9 mouse cellular contexts compared by ENCODE assay signal in the genomic region with DNA sequence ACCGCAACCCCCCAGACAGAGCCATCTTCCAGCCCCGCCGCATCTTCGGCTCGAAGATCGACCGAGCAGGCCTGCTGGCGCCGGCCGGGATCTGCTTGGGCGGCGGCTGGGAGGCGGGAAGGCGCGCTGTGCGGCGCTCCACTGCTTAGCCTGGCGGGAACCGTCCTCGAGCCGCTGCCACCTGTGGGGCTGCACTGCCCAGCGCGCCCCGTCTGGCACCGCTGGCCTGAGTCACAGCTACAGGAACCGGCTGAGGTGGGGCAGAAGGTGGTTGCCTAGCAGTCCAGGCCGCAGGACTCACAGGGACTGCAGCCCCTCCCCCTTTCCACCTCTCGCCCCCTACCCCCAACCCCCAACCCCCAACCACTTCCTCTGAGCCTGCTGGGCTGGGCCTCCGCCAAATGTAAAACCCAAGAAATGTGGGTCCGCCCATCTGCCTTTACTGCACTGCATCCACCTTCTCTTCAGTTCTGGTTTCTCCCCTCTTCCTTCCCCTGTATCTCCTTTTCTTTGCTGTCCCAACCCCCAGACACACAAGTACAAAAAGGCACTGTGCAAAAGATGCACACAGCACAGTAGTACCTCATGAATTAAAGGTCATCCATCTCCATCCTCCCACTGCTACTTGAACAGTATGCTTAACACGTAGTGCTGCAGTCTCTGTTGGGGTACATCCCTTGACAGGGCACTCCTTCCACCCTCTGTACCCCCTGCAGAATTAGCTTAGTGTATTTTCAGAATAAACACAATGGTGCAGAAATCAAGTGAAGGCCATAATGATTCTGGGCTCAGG. TPM values are rescaled to one million over a fixed set of nuclear protein-coding genes. Genes with fewer than 3 reads are reported as not detected.
DNase-seq lines count a peak whose midpoint lies in the region; ATAC-seq and TF ChIP-seq lines count a peak whose summit lies in the region.
"Had no signal": no experiment of that assay in that cellular context is flagged by ENCODE, and none has a peak within 500 bp of the region (broad histone marks: within the 10 kb centered on the region; RNA-seq: fewer than 3 reads in every experiment).

A gene (minus strand): TSS at position 308 of the 793 bp plus-strand sequence.

- H3K36me3 ChIP-seq in forebrain, embryonic 15.5 days: no peaks in the 10 kb centered on the region
- H3K36me3 ChIP-seq in liver, embryonic 15.5 days (replicated peaks): no peaks in the 10 kb centered on the region
- no peaks in the 10 kb centered on the region for H3K36me3 ChIP-seq in neural tube, embryonic 12.5 days
- H3K36me3 ChIP-seq in stomach, postnatal 0 days (ENCODE audit: control insufficient read depth, insufficient read depth, low read length): no peaks in the 10 kb centered on the region

- peak within 1 kb of the TSS; percentile 52 for H3K4me2 ChIP-seq in forebrain, embryonic 15.5 days (replicated peaks)
- peak within 1 kb of the TSS; percentile 76 for H3K4me2 ChIP-seq in liver, embryonic 15.5 days
- peak within 1 kb of the TSS; percentile 61 for H3K4me2 ChIP-seq in neural tube, embryonic 12.5 days (replicated peaks)
- peak within 1 kb of the TSS; percentile 59 for H3K4me2 ChIP-seq in stomach, postnatal 0 days (replicated peaks; ENCODE audit: low read depth)

- intact Hi-C loops in heart, postnatal 14 days (cut with DNase I): no loop called here

- no peaks in the 10 kb centered on the region for H3K27me3 ChIP-seq in forebrain, embryonic 15.5 days
- 0 out of 2 replicates have a peak, but pooled peaks cover 6% of the 10 kb centered on the region for H3K27me3 ChIP-seq in liver, embryonic 15.5 days
- H3K27me3 ChIP-seq in neural tube, embryonic 12.5 days (replicated peaks): no peaks in the 10 kb centered on the region
- no peaks in the 10 kb centered on the region for H3K27me3 ChIP-seq in stomach, postnatal 0 days (ENCODE audit: control insufficient read depth, insufficient read depth, low read length)

- ATAC-seq in forebrain, embryonic 15.5 days (replicated peaks): peak; percentile 97
- peak; percentile 90 for ATAC-seq in liver, embryonic 15.5 days (ENCODE audit: insufficient read depth)
- peak; percentile 94 for ATAC-seq in neural tube, embryonic 12.5 days (ENCODE audit: low FRiP score, low read depth)
- ATAC-seq in stomach, postnatal 0 days (ENCODE audit: low FRiP score, low TSS enrichment): peak; percentile 97

- H3K9me3 ChIP-seq in forebrain, embryonic 15.5 days: no peaks in the 10 kb centered on the region
- no peaks in the 10 kb centered on the region for H3K9me3 ChIP-seq in liver, embryonic 15.5 days (replicated peaks)
- H3K9me3 ChIP-seq in neural tube, embryonic 12.5 days: no peaks in the 10 kb centered on the region
- H3K9me3 ChIP-seq in stomach, postnatal 0 days (ENCODE audit: control insufficient read depth, low read length): no peaks in the 10 kb centered on the region

- TF ChIP-seq CTCF in stomach, postnatal 0 days (IDR thresholded peaks at IDR 0.05; ENCODE audit: low read depth): peak; percentile 26; the same call in 1 of the 2 replicates

- no peaks in the 10 kb centered on the region for H3K4me1 ChIP-seq in brown adipose tissue, adult 24 weeks (ENCODE audit: control insufficient read depth, insufficient read depth, insufficient read length, low read length)
- H3K4me1 ChIP-seq in forebrain, embryonic 15.5 days: no peaks in the 10 kb centered on the region
- H3K4me1 ChIP-seq in liver, embryonic 15.5 days (replicated peaks): peaks cover 4% of the 10 kb centered on the region; the same call in 1 of the 2 replicates
- no peaks in the 10 kb centered on the region for H3K4me1 ChIP-seq in neural tube, embryonic 12.5 days
- no peaks in the 10 kb centered on the region for H3K4me1 ChIP-seq in stomach, postnatal 0 days (replicated peaks; ENCODE audit: control insufficient read depth, insufficient read depth)

- DNase-seq in CD4-positive helper T cell, adult 2 months (ENCODE audit: low read depth, low spot score): peak; percentile 69
- DNase-seq in heart, postnatal 14 days: peak; percentile 52 to 68
- peak; percentile 74 to 86 for DNase-seq in kidney, postnatal 4 days
- DNase-seq in stomach, postnatal 0 days (ENCODE audit: low spot score): peak; percentile 77

- peak within 1 kb of the TSS; percentile 59 for H3K9ac ChIP-seq in forebrain, embryonic 15.5 days (replicated peaks)
- peak within 1 kb of the TSS; percentile 52 for H3K9ac ChIP-seq in liver, embryonic 15.5 days
- H3K9ac ChIP-seq in neural tube, embryonic 12.5 days: peak within 1 kb of the TSS; percentile 54
- H3K9ac ChIP-seq in stomach, postnatal 0 days (ENCODE audit: low read length): peak within 1 kb of the TSS; percentile 61

- 29% methylated on average over 19 of the region's 31 CpGs for WGBS in forebrain, embryonic 15.5 days
- 15% methylated on average over 25 of the region's 31 CpGs for WGBS in liver, embryonic 15.5 days (ENCODE audit: insufficient replicate concordance)
- WGBS in neural tube, embryonic 12.5 days: 15% methylated on average over 30 of the region's 31 CpGs
- 20% methylated on average over 29 of the region's 31 CpGs for WGBS in stomach, postnatal 0 days

- TF ChIP-seq EP300 in stomach, postnatal 0 days (optimal IDR thresholded peaks at IDR 0.05): no peak

- peak within 1 kb of the TSS; percentile 60 for H3K4me3 ChIP-seq in brown adipose tissue, adult 24 weeks (ENCODE audit: insufficient read depth, low read depth, low read length)
- peak within 1 kb of the TSS; percentile 55 for H3K4me3 ChIP-seq in forebrain, embryonic 15.5 days
- H3K4me3 ChIP-seq in liver, embryonic 15.5 days (replicated peaks): peak within 1 kb of the TSS; percentile 59
- peak within 1 kb of the TSS; percentile 46 for H3K4me3 ChIP-seq in neural tube, embryonic 12.5 days
- peak within 1 kb of the TSS; percentile 53 for H3K4me3 ChIP-seq in stomach, postnatal 0 days (ENCODE audit: low read depth, low read length)

- H3K27ac ChIP-seq in brown adipose tissue, adult 24 weeks (replicated peaks; ENCODE audit: low read depth, low read length): no peak within 1 kb of the TSS
- H3K27ac ChIP-seq in forebrain, embryonic 15.5 days (replicated peaks): peak within 1 kb of the TSS; percentile 63
- no peak within 1 kb of the TSS for H3K27ac ChIP-seq in liver, embryonic 15.5 days (replicated peaks)
- no peak within 1 kb of the TSS for H3K27ac ChIP-seq in neural tube, embryonic 12.5 days
- no peak within 1 kb of the TSS for H3K27ac ChIP-seq in stomach, postnatal 0 days (replicated peaks)

RNA-seq across cellular contexts. Expression of the gene that starts here (rescaled TPM):
- polyA plus RNA-seq in brown adipose tissue, adult 24 weeks (2012; ENCODE audit: insufficient read depth, insufficient read length, missing spikeins): 0.36 TPM in 1 of 2 replicates, not detected in the other
- 3.4 TPM in 2 replicates for polyA plus RNA-seq in forebrain, embryonic 15.5 days (2015; fragmentation: Nextera tagmentation; extraction: Ambion mirVana)
- total RNA-seq in heart, postnatal 14 days (2021): 1 to 10 TPM; 1.7 TPM
- 1.2 and 1.5 TPM in 2 replicates for polyA plus RNA-seq in liver, embryonic 15.5 days (2015; fragmentation: Nextera tagmentation; extraction: Ambion mirVana)
- 7.7 and 9.4 TPM in 2 replicates for polyA plus RNA-seq in neural tube, embryonic 12.5 days (2016; fragmentation: Nextera tagmentation; extraction: Ambion mirVana)
- 2.2 and 2.3 TPM in 2 replicates for polyA plus RNA-seq in stomach, postnatal 0 days (2015; fragmentation: Nextera tagmentation; extraction: Ambion mirVana)
- total RNA-seq: MEL had no signal
